Mouse (Mus musculus) layer of hippocampus, adult 18-20 months (tissue): Measurements from ENCODE around the gene Tpo. TPM values are rescaled to one million over a fixed set of nuclear protein-coding genes. Genes with fewer than 3 reads are reported as not detected.

ENCODE experiments used
- DNase-seq, 2 experiments: peaks; one replicate each; pipeline ENCODE4 v3.0.0; 2022; ENCODE audit warnings: low spot score in 2 of 2
- total RNA-seq, 2 experiments: library from RNA; stranded (reverse); gene quantifications; 2 replicates each; pipeline ENCODE4 v1.2.3; 2021

Gene Tpo
- total RNA-seq, 2 experiments from 2014 or later, result 0.10 to 0.43 TPM

- DNase-seq, result no peak
Measured at GRCm38 (mm10) chr12:30083971-30084370, 48.5 kb downstream of the Tpo start.

- no peak for DNase-seq
Measured at GRCm38 (mm10) chr12:30077056-30077455, 55.4 kb downstream of the Tpo start.

- no peak for DNase-seq
Measured at GRCm38 (mm10) chr12:30076316-30076715, 56.1 kb downstream of the Tpo start.

GRCm38 (mm10) chr12:30069321-30069720 is 63.1 kb downstream of the Tpo start:
- no peak for DNase-seq

GRCm38 (mm10) chr12:30067806-30068205 is 64.6 kb downstream of the Tpo start:
- no peak for DNase-seq

GRCm38 (mm10) chr12:30062118-30062505 is 70.3 kb downstream of the Tpo start:
- DNase-seq, result no peak

GRCm38 (mm10) chr12:30061503-30062117 is 70.8 kb downstream of the Tpo start:
- no peak for DNase-seq

GRCm38 (mm10) chr12:30058044-30058443 is 74.4 kb downstream of the Tpo start:
- no peak for DNase-seq

GRCm38 (mm10) chr12:30054761-30055540 is 77.5 kb downstream of the Tpo start:
- no peak for DNase-seq

- peak in 1 of 2 experiments; percentile 81 for DNase-seq
Measured at GRCm38 (mm10) chr12:30050235-30050634, 82.2 kb downstream of the Tpo start.

GRCm38 (mm10) chr12:30049818-30050217 is 82.6 kb downstream of the Tpo start:
- no peak for DNase-seq

- no peak for DNase-seq
Measured at GRCm38 (mm10) chr12:30048848-30049247, 83.6 kb downstream of the Tpo start.

- DNase-seq, result peak; percentile 40 to 68
Measured at GRCm38 (mm10) chr12:30040150-30040549, 92.3 kb downstream of the Tpo start.

GRCm38 (mm10) chr12:30039565-30039964 is 92.9 kb downstream of the Tpo start:
- peak in 1 of 2 experiments; percentile 73 for DNase-seq

- peak in 1 of 2 experiments; percentile 36 for DNase-seq
Measured at GRCm38 (mm10) chr12:30036569-30037055, 95.8 kb downstream of the Tpo start.

GRCm38 (mm10) chr12:30035841-30036568 is 96.4 kb downstream of the Tpo start:
- DNase-seq, result no peak

GRCm38 (mm10) chr12:30035406-30035805 is 97.0 kb downstream of the Tpo start:
- no peak for DNase-seq

GRCm38 (mm10) chr12:30034681-30035080 is 97.7 kb downstream of the Tpo start:
- DNase-seq, result no peak

- DNase-seq, result no peak
Measured at GRCm38 (mm10) chr12:30030571-30030970, 101.9 kb downstream of the Tpo start.

- DNase-seq, result no peak
Measured at GRCm38 (mm10) chr12:30029111-30029510, 103.3 kb downstream of the Tpo start.

GRCm38 (mm10) chr12:30027721-30028340 is 104.6 kb downstream of the Tpo start:
- no peak for DNase-seq
